Mouse (Mus musculus) MEL (cell line): ENCODE results near the gene Gnai3. TPM values are rescaled to one million over a fixed set of nuclear protein-coding genes. Genes with fewer than 3 reads are reported as not detected.

Source experiments
- DNase-seq: peaks from one replicate; pipeline ENCODE4 v3.0.0; 2011; ENCODE audit warnings: low read depth, low spot score
- H3K27ac ChIP-seq: 2 replicates; pipeline ENCODE4 v1.5.1; 2012; ENCODE audit warnings: low read depth, mild to moderate bottlenecking, control low read depth, low read length, moderate library complexity; ENCODE audit not compliant: control insufficient read depth
- H3K27me3 ChIP-seq, 2 experiments: fragments of 150-350 bp in 1 of 2; sonication (generic) in 1 of 2; 2 replicates each; pipeline ENCODE4 v1.6.1; 2012; ENCODE audit warnings: low read length in 2 of 2, mild to moderate bottlenecking in 2 of 2, improper control_type of control experiment in 1 of 2, moderate library complexity in 1 of 2; ENCODE audit not compliant: insufficient read depth in 2 of 2, control insufficient read depth in 1 of 2
- H3K36me3 ChIP-seq, 2 experiments: 2 replicates each; pipeline ENCODE4 v1.6.1; 2012 to 2014; ENCODE audit warnings: low read length in 2 of 2, improper control_type of control experiment in 1 of 2, inconsistent platforms in 1 of 2, mild to moderate bottlenecking in 1 of 2; ENCODE audit not compliant: insufficient read depth in 2 of 2, control insufficient read depth in 1 of 2
- H3K4me1 ChIP-seq, 2 experiments: fragments of 150-350 bp in 1 of 2; sonication (generic) in 1 of 2; 2 replicates each; pipeline ENCODE4 v1.6.1; 2012; ENCODE audit warnings: low read length in 2 of 2, improper control_type of control experiment in 1 of 2, mild to moderate bottlenecking in 1 of 2; ENCODE audit not compliant: insufficient read depth in 2 of 2, control insufficient read depth in 1 of 2
- H3K4me3 ChIP-seq, 2 experiments: fragments of 150-350 bp in 1 of 2; sonication (generic) in 1 of 2; 2 replicates each; pipeline ENCODE4 v1.5.1; 2012; ENCODE audit warnings: low read depth in 2 of 2, low read length in 2 of 2, mild to moderate bottlenecking in 2 of 2, moderate library complexity in 2 of 2, control low read depth in 1 of 2, improper control_type of control experiment in 1 of 2; ENCODE audit not compliant: control insufficient read depth in 1 of 2, insufficient read depth in 1 of 2
- H3K79me2 ChIP-seq: 2 replicates; pipeline ENCODE4 v1.6.1; 2012; ENCODE audit warnings: mild to moderate bottlenecking, low read length, moderate library complexity; ENCODE audit not compliant: control insufficient read depth, poor library complexity, insufficient read depth
- H3K9ac ChIP-seq: 2 replicates; pipeline ENCODE4 v1.6.1; 2012; ENCODE audit warnings: low read depth, mild to moderate bottlenecking, control low read depth, low read length, moderate library complexity; ENCODE audit not compliant: control insufficient read depth, poor library complexity, severe bottlenecking
- H3K9me3 ChIP-seq: fragments of 150-350 bp; sonication (generic); replicated peaks from 2 replicates; pipeline ENCODE4 v1.6.1; 2012; ENCODE audit warnings: mild to moderate bottlenecking, low read length, improper control_type of control experiment, moderate library complexity; ENCODE audit not compliant: insufficient read depth
- CHD2 ChIP-seq: IDR thresholded peaks from 2 replicates; pipeline ENCODE4 v1.6.1; 2011; ENCODE audit warnings: low read length, improper control_type of control experiment
- CTCF ChIP-seq, 3 experiments: IDR thresholded peaks in 2 of 3; conservative IDR thresholded peaks in 1 of 3; 2 replicates each; pipeline ENCODE4 v1.5.1; 2011 to 2012; ENCODE audit warnings: low read length in 3 of 3, low read depth in 2 of 3, mild to moderate bottlenecking in 2 of 3, improper control_type of control experiment in 1 of 3, inconsistent platforms in 1 of 3, mixed read lengths in 1 of 3, moderate library complexity in 1 of 3; ENCODE audit not compliant: control insufficient read depth in 1 of 3, insufficient read depth in 1 of 3, poor library complexity in 1 of 3, severe bottlenecking in 1 of 3
- ELF1 ChIP-seq: IDR thresholded peaks from 2 replicates; pipeline ENCODE4 v1.6.1; 2014; ENCODE audit warnings: low read depth, mild to moderate bottlenecking, inconsistent platforms, low read length, improper control_type of control experiment, moderate library complexity
- ETS1 ChIP-seq: IDR thresholded peaks from 2 replicates; pipeline ENCODE4 v1.6.1; 2012; ENCODE audit warnings: low read depth, mild to moderate bottlenecking, inconsistent platforms, low read length, improper control_type of control experiment, moderate library complexity
- GATA1 ChIP-seq: IDR thresholded peaks from 2 replicates; pipeline ENCODE4 v1.6.1; 2011; ENCODE audit warnings: low read depth, low read length, improper control_type of control experiment
- HCFC1 ChIP-seq: IDR thresholded peaks from 2 replicates; pipeline ENCODE4 v1.6.1; 2012; ENCODE audit warnings: low read depth, mild to moderate bottlenecking, inconsistent platforms, low read length, improper control_type of control experiment, moderate library complexity
- KAT2A ChIP-seq: conservative IDR thresholded peaks from 2 replicates; pipeline ENCODE4 v1.6.1; 2012; ENCODE audit warnings: low read depth, low read length, improper control_type of control experiment, inconsistent platforms
- MAX ChIP-seq: IDR thresholded peaks from 2 replicates; pipeline ENCODE4 v1.6.1; 2011; ENCODE audit warnings: low read length, improper control_type of control experiment
- MEF2A ChIP-seq: IDR thresholded peaks from 2 replicates; pipeline ENCODE4 v1.6.1; 2014; ENCODE audit warnings: low read depth, mild to moderate bottlenecking, inconsistent platforms, low read length, improper control_type of control experiment; ENCODE audit not compliant: poor library complexity, insufficient replicate concordance, severe bottlenecking; ENCODE audit errors: extremely low read depth
- MYB ChIP-seq: IDR thresholded peaks from 2 replicates; pipeline ENCODE4 v1.6.1; 2011; ENCODE audit warnings: mild to moderate bottlenecking, low read depth, low read length, improper control_type of control experiment
- MYC ChIP-seq: IDR thresholded peaks from 2 replicates; pipeline ENCODE4 v1.6.1; 2011; ENCODE audit warnings: low read depth, mild to moderate bottlenecking, low read length, improper control_type of control experiment, moderate library complexity
- POLR2AphosphoS2 ChIP-seq: IDR thresholded peaks from 2 replicates; pipeline ENCODE4 v1.6.1; 2011; ENCODE audit warnings: low read length, improper control_type of control experiment
- RCOR1 ChIP-seq: IDR thresholded peaks from 2 replicates; pipeline ENCODE4 v1.6.1; 2012; ENCODE audit warnings: low read depth, mild to moderate bottlenecking, inconsistent platforms, low read length, improper control_type of control experiment
- SMC3 ChIP-seq: IDR thresholded peaks from 2 replicates; pipeline ENCODE4 v1.6.1; 2011; ENCODE audit warnings: low read depth, low read length, improper control_type of control experiment
- TAL1 ChIP-seq: IDR thresholded peaks from 2 replicates; pipeline ENCODE4 v1.6.1; 2012; ENCODE audit warnings: mild to moderate bottlenecking, inconsistent platforms, low read length, moderate library complexity, mixed read lengths
- TBP ChIP-seq: IDR thresholded peaks from 2 replicates; pipeline ENCODE4 v1.8.0; 2011; ENCODE audit warnings: low read depth, low read length, improper control_type of control experiment
- TCF12 ChIP-seq: IDR thresholded peaks from 2 replicates; pipeline ENCODE4 v1.6.1; 2014; ENCODE audit warnings: low read depth, mild to moderate bottlenecking, inconsistent platforms, low read length, improper control_type of control experiment, moderate library complexity
- USF1 ChIP-seq: IDR thresholded peaks from 2 replicates; pipeline ENCODE4 v1.6.1; 2014; ENCODE audit warnings: low read depth, mild to moderate bottlenecking, inconsistent platforms, low read length, improper control_type of control experiment, moderate library complexity
- USF2 ChIP-seq, 2 experiments: IDR thresholded peaks; 2 replicates each; pipeline ENCODE4 v1.6.1; 2011 to 2012; ENCODE audit warnings: improper control_type of control experiment in 2 of 2, low read length in 2 of 2, borderline replicate concordance in 1 of 2, inconsistent platforms in 1 of 2, low read depth in 1 of 2, mild to moderate bottlenecking in 1 of 2; ENCODE audit not compliant: insufficient read depth in 1 of 2
- ZC3H11A ChIP-seq: IDR thresholded peaks from 2 replicates; pipeline ENCODE4 v1.6.1; 2012; ENCODE audit warnings: low read depth, mild to moderate bottlenecking, inconsistent platforms, low read length, improper control_type of control experiment
- polyA plus RNA-seq, 2 experiments: library from polyadenylated mRNA; stranded (reverse) in 1 of 2; unstranded in 1 of 2; fragments of >175 nt in 1 of 2; fragments of >200 nt in 1 of 2; gene quantifications; 2 replicates each; pipeline versions ENCODE4 v1.2.1 to v1.2.4; 2012; ENCODE audit warnings: low replicate concordance in 2 of 2, low read depth in 1 of 2; ENCODE audit not compliant: insufficient read length in 2 of 2, insufficient read depth in 1 of 2, missing spikeins in 1 of 2
- total RNA-seq: library from RNA; depleted of rRNA; stranded (reverse); fragments of 300-350 nt; gene quantifications from 2 replicates; pipeline ENCODE4 v1.2.3, GENCODE M21; 2012

The Gnai3 gene
- total and polyA plus RNA-seq, 3 experiments: 74.2 to 96.4 (median 92.1) TPM

GRCm38 (mm10) chr3:108094976-108095760 is 50.8 kb downstream of the Gnai3 start:
- no peaks in the 10 kb centered on the region for H3K79me2 ChIP-seq
- H3K4me3 ChIP-seq: peak overlapping the region; percentile 7 to 38; a peak in 2 of 4 replicates
- no peak overlapping the region; the same call in 1 of the 2 replicates for H3K9ac ChIP-seq
- H3K4me1 ChIP-seq: peaks cover 28 to 53% of the 10 kb centered on the region in 2 experiments
- H3K36me3 ChIP-seq: peaks cover 0 to 49% of the 10 kb centered on the region in 2 experiments; a peak in 3 of 4 replicates
- no peak overlapping the region; the same call in 1 of the 2 replicates for H3K27ac ChIP-seq
- no peak for TF ChIP-seq ZC3H11A
- TF ChIP-seq MAX: no peak
- TF ChIP-seq ETS1: 0 out of 2 replicates have a peak, but pooled peaks have one; percentile 5
- TF ChIP-seq RCOR1: peak; percentile 49; the same call in 1 of the 2 replicates
- TF ChIP-seq MEF2A: no peak
- TF ChIP-seq MYC: no peak
- TF ChIP-seq CTCF (IDR thresholded peaks at IDR 0.05 in 2 of 3, conservative IDR thresholded peaks at IDR 0.05 in 1 of 3; ENCODE audit: control insufficient read depth in 1 of 3, insufficient read depth in 1 of 3, low read depth in 2 of 3, low read length in 3 of 3, poor library complexity in 1 of 3, severe bottlenecking in 1 of 3): no peak
- no peak for TF ChIP-seq KAT2A
- no peak for TF ChIP-seq CHD2
- 0 out of 2 replicates have a peak, but pooled peaks have one; percentile 22 for TF ChIP-seq GATA1
- no peaks in the 10 kb centered on the region for H3K27me3 ChIP-seq
- DNase-seq: peak; percentile 51
- no peaks in the 10 kb centered on the region for H3K9me3 ChIP-seq

- Histone ChIP-seq H3K79me2 (no peaks in the 10 kb centered on the region), H3K27me3 (no peaks in the 10 kb centered on the region), H3K4me1 (peaks cover 28 to 53% of the 10 kb centered on the region in 2 experiments), H3K36me3 (peaks cover 0 to 47% of the 10 kb centered on the region in 2 experiments; a peak in 3 of 4 replicates), H3K9ac (no peak overlapping the region; the same call in 1 of the 2 replicates), H3K4me3 (no peak overlapping the region; a peak in 1 of 4 replicates), H3K27ac (peak overlapping the region; percentile 43; the same call in 1 of the 2 replicates), H3K9me3 (no peaks in the 10 kb centered on the region)
- TF ChIP-seq ELF1: no peak
- TF ChIP-seq TBP: no peak
- no peak for TF ChIP-seq POLR2AphosphoS2
- no peak for TF ChIP-seq TAL1
- no peak for TF ChIP-seq MYB
- TF ChIP-seq HCFC1: no peak
- TF ChIP-seq CTCF (IDR thresholded peaks at IDR 0.05 in 2 of 3, conservative IDR thresholded peaks at IDR 0.05 in 1 of 3; ENCODE audit: control insufficient read depth in 1 of 3, insufficient read depth in 1 of 3, low read depth in 2 of 3, low read length in 3 of 3, poor library complexity in 1 of 3, severe bottlenecking in 1 of 3): no peak
- no peak for TF ChIP-seq USF1
- no peak for TF ChIP-seq SMC3
- no peak for TF ChIP-seq TCF12
- no peak for TF ChIP-seq USF2 (IDR thresholded peaks at IDR 0.05; ENCODE audit: borderline replicate concordance in 1 of 2, insufficient read depth in 1 of 2, low read depth in 1 of 2, low read length in 2 of 2)
- TF ChIP-seq MAX: no peak
- DNase-seq: peak; percentile 49
Observed at GRCm38 (mm10) chr3:108094146-108094545, 51.8 kb downstream of the Gnai3 start.
